11 mouse cellular contexts compared by ENCODE assay signal in the genomic region with DNA sequence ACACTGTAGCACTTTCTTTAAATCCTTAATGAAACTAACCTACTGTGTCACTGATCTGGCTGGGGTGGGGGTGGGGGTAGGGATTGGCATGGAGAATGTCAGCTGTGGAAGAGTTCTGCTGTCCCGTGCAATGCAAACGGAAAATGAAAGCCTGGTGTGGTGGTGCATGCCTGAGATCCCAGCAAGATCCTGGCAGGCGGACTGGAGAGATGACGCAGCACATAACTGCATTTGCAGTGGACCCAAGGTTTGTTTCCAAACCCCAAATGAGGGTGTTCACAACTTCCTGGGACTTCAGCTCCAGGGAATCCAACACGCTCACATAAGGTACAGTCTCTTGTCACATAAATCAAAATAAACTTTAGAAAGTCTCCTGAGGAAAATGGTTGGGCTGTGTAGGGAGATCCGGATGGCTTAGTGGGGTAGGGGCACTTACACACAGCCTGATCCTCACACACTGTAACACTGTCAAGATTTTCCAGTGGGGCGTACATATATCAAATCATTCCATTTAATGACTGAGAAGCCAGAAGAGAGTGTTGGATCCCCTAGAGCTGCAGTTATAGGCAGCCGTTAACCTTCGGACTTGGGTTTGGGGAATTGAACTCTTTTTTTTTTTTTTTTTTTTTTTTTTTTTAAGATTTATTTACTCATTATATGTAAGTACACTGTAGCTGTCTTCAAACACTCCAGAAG. TPM values are rescaled to one million over a fixed set of nuclear protein-coding genes. Genes with fewer than 3 reads are reported as not detected.
DNase-seq lines count a peak whose midpoint lies in the region; ATAC-seq and TF ChIP-seq lines count a peak whose summit lies in the region.
"Had no signal": no experiment of that assay in that cellular context is flagged by ENCODE, and none has a peak within 500 bp of the region (broad histone marks: within the 10 kb centered on the region; RNA-seq: fewer than 3 reads in every experiment).

No protein-coding gene starts in this region.

- no peaks in the 10 kb centered on the region for H3K9me3 ChIP-seq in forebrain, embryonic 13.5 days (replicated peaks)
- H3K9me3 ChIP-seq in forebrain, embryonic 16.5 days (ENCODE audit: control insufficient read depth, low read length), result peaks cover 3% of the 10 kb centered on the region; the same call in 1 of the 2 replicates
- H3K9me3 ChIP-seq in limb, embryonic 11.5 days (ENCODE audit: control insufficient read depth, low read length), result no peaks in the 10 kb centered on the region
- no peaks in the 10 kb centered on the region for H3K9me3 ChIP-seq in stomach, postnatal 0 days (ENCODE audit: control insufficient read depth, low read length)
- H3K9me3 ChIP-seq: megakaryocyte, embryonic 14.5 days had no signal

- 85% methylated on average over 9 of the region's 9 CpGs for WGBS in forebrain, embryonic 13.5 days
- 81% methylated on average over 9 of the region's 9 CpGs for WGBS in forebrain, embryonic 16.5 days
- whole genome bisulfite sequencing in limb, embryonic 11.5 days, result 46% methylated on average over 9 of the region's 9 CpGs
- 52% methylated on average over 9 of the region's 9 CpGs for WGBS in stomach, postnatal 0 days
- 98% methylated on average over 9 of the region's 9 CpGs for WGBS in thymus, adult 2 months

- peak overlapping the region; percentile 0; the same call in 1 of the 2 replicates for H3K9ac ChIP-seq in forebrain, embryonic 13.5 days
- no peak overlapping the region for H3K9ac ChIP-seq in forebrain, embryonic 16.5 days (replicated peaks; ENCODE audit: low read depth, low read length)
- H3K9ac ChIP-seq in limb, embryonic 11.5 days (ENCODE audit: low read length), result no peak overlapping the region
- no peak overlapping the region for H3K9ac ChIP-seq in stomach, postnatal 0 days (ENCODE audit: low read length)

- no peak overlapping the region for H3K4me2 ChIP-seq in forebrain, embryonic 13.5 days
- no peak overlapping the region for H3K4me2 ChIP-seq in forebrain, embryonic 16.5 days (ENCODE audit: low read length)
- peak overlapping the region; percentile 20; the same call in 1 of the 2 replicates for H3K4me2 ChIP-seq in limb, embryonic 11.5 days (ENCODE audit: low read depth, severe bottlenecking)
- peak overlapping the region; percentile 27 for H3K4me2 ChIP-seq in stomach, postnatal 0 days (replicated peaks; ENCODE audit: low read depth)

- no peak for ATAC-seq in forebrain, embryonic 13.5 days
- ATAC-seq in forebrain, embryonic 16.5 days, result no peak
- ATAC-seq in limb, embryonic 11.5 days (ENCODE audit: insufficient number of reproducible peaks, low FRiP score, low TSS enrichment, low read depth), result no peak
- ATAC-seq in stomach, postnatal 0 days (ENCODE audit: low FRiP score, low TSS enrichment), result no peak

- H3K27ac ChIP-seq in forebrain, embryonic 13.5 days, result no peak overlapping the region
- no peak overlapping the region for H3K27ac ChIP-seq in forebrain, embryonic 16.5 days (ENCODE audit: low read length)
- H3K27ac ChIP-seq in limb, embryonic 11.5 days (replicated peaks; ENCODE audit: low read depth, low read length), result peak overlapping the region; percentile 39; the same call in 1 of the 2 replicates
- peak overlapping the region; percentile 65 for H3K27ac ChIP-seq in stomach, postnatal 0 days (replicated peaks)
- H3K27ac ChIP-seq in thymus, adult 2 months (ENCODE audit: control insufficient read depth, insufficient read depth, low read length), result no peak overlapping the region

- TF ChIP-seq POLR2A in thymus, adult 2 months (IDR thresholded peaks at IDR 0.05; ENCODE audit: control insufficient read depth, extremely low read depth, insufficient read depth, low read length, poor library complexity), result no peak

- no peak for TF ChIP-seq EP300 in stomach, postnatal 0 days (optimal IDR thresholded peaks at IDR 0.05)

- H3K4me1 ChIP-seq in forebrain, embryonic 13.5 days, result 0 out of 2 replicates have a peak, but pooled peaks cover 4% of the 10 kb centered on the region
- peaks cover 5% of the 10 kb centered on the region; the same call in 1 of the 2 replicates for H3K4me1 ChIP-seq in forebrain, embryonic 16.5 days (replicated peaks; ENCODE audit: control insufficient read depth, insufficient read depth, low read length)
- H3K4me1 ChIP-seq in limb, embryonic 11.5 days (ENCODE audit: control insufficient read depth, insufficient read depth, low read length), result peaks cover 10% of the 10 kb centered on the region
- no peaks in the 10 kb centered on the region; the same call in 1 of the 2 replicates for H3K4me1 ChIP-seq in stomach, postnatal 0 days (replicated peaks; ENCODE audit: control insufficient read depth, insufficient read depth)
- H3K4me1 ChIP-seq in thymus, adult 2 months (replicated peaks; ENCODE audit: control insufficient read depth, insufficient read depth, low read length), result peaks cover 12% of the 10 kb centered on the region

- no peak overlapping the region for H3K4me3 ChIP-seq in forebrain, embryonic 13.5 days
- H3K4me3 ChIP-seq in forebrain, embryonic 16.5 days (replicated peaks; ENCODE audit: low read length), result no peak overlapping the region
- H3K4me3 ChIP-seq in limb, embryonic 11.5 days (ENCODE audit: low read depth, low read length), result no peak overlapping the region
- no peak overlapping the region for H3K4me3 ChIP-seq in stomach, postnatal 0 days (ENCODE audit: low read depth, low read length)
- H3K4me3 ChIP-seq in thymus, adult 2 months (ENCODE audit: control insufficient read depth, insufficient read depth, low read length), result no peak overlapping the region
- H3K4me3 ChIP-seq: erythroblast, embryonic 14.5 days; megakaryocyte, embryonic 14.5 days had no signal

- H3K36me3 ChIP-seq in forebrain, embryonic 13.5 days (ENCODE audit: poor library complexity, severe bottlenecking), result no peaks in the 10 kb centered on the region
- no peaks in the 10 kb centered on the region for H3K36me3 ChIP-seq in forebrain, embryonic 16.5 days (ENCODE audit: control insufficient read depth, insufficient read depth)
- no peaks in the 10 kb centered on the region for H3K36me3 ChIP-seq in limb, embryonic 11.5 days (ENCODE audit: control insufficient read depth, insufficient read depth, low read length)
- H3K36me3 ChIP-seq in stomach, postnatal 0 days (ENCODE audit: control insufficient read depth, insufficient read depth, low read length), result no peaks in the 10 kb centered on the region
- H3K36me3 ChIP-seq in thymus, adult 2 months (ENCODE audit: control insufficient read depth, insufficient read depth, low read length), result no peaks in the 10 kb centered on the region

- H3K27me3 ChIP-seq in forebrain, embryonic 13.5 days, result no peaks in the 10 kb centered on the region
- no peaks in the 10 kb centered on the region for H3K27me3 ChIP-seq in forebrain, embryonic 16.5 days (replicated peaks; ENCODE audit: control insufficient read depth, insufficient read depth, low read length)
- no peaks in the 10 kb centered on the region for H3K27me3 ChIP-seq in limb, embryonic 11.5 days (ENCODE audit: control insufficient read depth, insufficient read depth, low read length)
- H3K27me3 ChIP-seq in stomach, postnatal 0 days (ENCODE audit: control insufficient read depth, insufficient read depth, low read length), result no peaks in the 10 kb centered on the region
- H3K27me3 ChIP-seq in thymus, adult 2 months (ENCODE audit: control insufficient read depth, insufficient read depth, low read length), result no peaks in the 10 kb centered on the region
- H3K27me3 ChIP-seq: megakaryocyte, embryonic 14.5 days had no signal

- TF ChIP-seq CTCF in stomach, postnatal 0 days (IDR thresholded peaks at IDR 0.05; ENCODE audit: low read depth), result no peak
- no peak for TF ChIP-seq CTCF in thymus, adult 2 months (IDR thresholded peaks at IDR 0.05; ENCODE audit: borderline replicate concordance, control insufficient read depth, extremely low read depth, insufficient read depth, low read length, poor library complexity)

- DNase-seq in urinary bladder, adult 2 months (ENCODE audit: low spot score), result peak; percentile 25
- no peak for DNase-seq in urinary bladder, postnatal 10 days (ENCODE audit: low spot score)
- no peak for DNase-seq in limb, embryonic 11.5 days (ENCODE audit: low spot score)
- DNase-seq in stomach, postnatal 0 days (ENCODE audit: low spot score), result no peak
- DNase-seq in thymus, adult 2 months, result no peak
- DNase-seq in right cerebral cortex, adult 18-20 months, result no peak
- DNase-seq: layer of hippocampus, postnatal 36 days had no signal

RNA-seq across cellular contexts. Expression of gene Tmem120b, which starts 7.4 kb away (rescaled TPM):
- 10.9 and 11.0 TPM in 2 replicates for polyA plus RNA-seq in forebrain, embryonic 13.5 days (2015; fragmentation: Nextera tagmentation; extraction: Ambion mirVana)
- polyA plus RNA-seq in forebrain, embryonic 16.5 days (2015; fragmentation: Nextera tagmentation; extraction: Ambion mirVana), result 18.6 and 19.3 TPM in 2 replicates
- polyA plus RNA-seq in urinary bladder, adult 2 months (2012; rRNA removed), result 7.5 and 14.4 TPM in 2 replicates
- 9.3 and 11.3 TPM in 2 replicates for polyA plus RNA-seq in limb, embryonic 11.5 days (2014; fragmentation: Nextera tagmentation; extraction: Ambion mirVana)
- polyA plus RNA-seq in stomach, postnatal 0 days (2015; fragmentation: Nextera tagmentation; extraction: Ambion mirVana), result 8.0 and 9.1 TPM in 2 replicates
- polyA plus RNA-seq in thymus, adult 2 months (2012; rRNA removed), result 43.6 and 45.7 TPM in 2 replicates

RNA-seq across cellular contexts. Expression of gene Morn3, which starts 14.0 kb away (rescaled TPM):
- 0.79 and 1.1 TPM in 2 replicates for polyA plus RNA-seq in forebrain, embryonic 13.5 days (2015; fragmentation: Nextera tagmentation; extraction: Ambion mirVana)
- polyA plus RNA-seq in forebrain, embryonic 16.5 days (2015; fragmentation: Nextera tagmentation; extraction: Ambion mirVana), result 1.7 TPM in 1 of 2 replicates, not detected in the other
- polyA plus RNA-seq in urinary bladder, adult 2 months (2012; rRNA removed), result not detected in 2 replicates
- polyA plus RNA-seq in limb, embryonic 11.5 days (2014; fragmentation: Nextera tagmentation; extraction: Ambion mirVana), result 0.64 TPM in 1 of 2 replicates, not detected in the other
- polyA plus RNA-seq in stomach, postnatal 0 days (2015; fragmentation: Nextera tagmentation; extraction: Ambion mirVana), result 0.41 TPM in 1 of 2 replicates, not detected in the other
- 0.15 TPM in 1 of 2 replicates, not detected in the other for polyA plus RNA-seq in thymus, adult 2 months (2012; rRNA removed)
- polyA plus RNA-seq: erythroblast, embryonic 14.5 days had no signal

RNA-seq across cellular contexts. Expression of gene Orai1, which starts 46.0 kb away (rescaled TPM):
- 10.6 and 10.8 TPM in 2 replicates for polyA plus RNA-seq in forebrain, embryonic 13.5 days (2015; fragmentation: Nextera tagmentation; extraction: Ambion mirVana)
- 13.0 and 13.8 TPM in 2 replicates for polyA plus RNA-seq in forebrain, embryonic 16.5 days (2015; fragmentation: Nextera tagmentation; extraction: Ambion mirVana)
- 34.2 and 41.7 TPM in 2 replicates for polyA plus RNA-seq in urinary bladder, adult 2 months (2012; rRNA removed)
- polyA plus RNA-seq in limb, embryonic 11.5 days (2014; fragmentation: Nextera tagmentation; extraction: Ambion mirVana), result 10.0 and 10.3 TPM in 2 replicates
- polyA plus RNA-seq in stomach, postnatal 0 days (2015; fragmentation: Nextera tagmentation; extraction: Ambion mirVana), result 29.6 TPM in 2 replicates
- 76.9 and 87.4 TPM in 2 replicates for polyA plus RNA-seq in thymus, adult 2 months (2012; rRNA removed)

Comparison
In these comparisons a context has a peak if more than half of its experiments do, and no peak if none do; other contexts are left out.
1. H3K27ac ChIP-seq: peak in limb, embryonic 11.5 days (single experiment) and stomach, postnatal 0 days (single experiment); none in forebrain, embryonic 13.5 days (single experiment), forebrain, embryonic 16.5 days (single experiment) and thymus, adult 2 months (single experiment).
2. H3K4me2 ChIP-seq: peak in limb, embryonic 11.5 days (single experiment) and stomach, postnatal 0 days (single experiment); none in forebrain, embryonic 13.5 days (single experiment) and forebrain, embryonic 16.5 days (single experiment).